ENCODE assay signal across 19 mouse cellular contexts in genomic region chr15:6791648-6792047, GRCm38 (mm10).
"Had no signal": no experiment of that assay in that cellular context is flagged by ENCODE, and none has a peak within 500 bp of the region (broad histone marks: within the 10 kb centered on the region; RNA-seq: fewer than 3 reads in every experiment).

No protein-coding gene starts in this region.

- H3K4me2 ChIP-seq: limb, embryonic 13.5 days; liver, embryonic 12.5 days; liver, embryonic 15.5 days; midbrain, embryonic 11.5 days; stomach, embryonic 15.5 days had no signal

- H3K9ac ChIP-seq: limb, embryonic 13.5 days; liver, embryonic 12.5 days; liver, embryonic 15.5 days; stomach, embryonic 15.5 days had no signal

- DNase-seq: kidney, adult 2 months; kidney, postnatal 25 days; layer of hippocampus, adult 9-11 months; liver; midbrain, embryonic 14.5 days; right cerebral cortex, adult 18-20 months; right cerebral cortex, postnatal 14 days; spleen, adult 18-20 months; thymus, postnatal 25 days had no signal

- H3K4me3 ChIP-seq: layer of hippocampus, adult 2 months; limb, embryonic 10.5 days; limb, embryonic 13.5 days; liver, embryonic 12.5 days; liver, embryonic 15.5 days; megakaryocyte, embryonic 14.5 days; stomach, embryonic 15.5 days had no signal

- H3K27me3 ChIP-seq: limb, embryonic 13.5 days; liver, embryonic 12.5 days; liver, embryonic 15.5 days; megakaryocyte, embryonic 14.5 days; stomach, embryonic 15.5 days had no signal

- H3K4me1 ChIP-seq: limb, embryonic 10.5 days; liver, embryonic 12.5 days; liver, embryonic 15.5 days; megakaryocyte, embryonic 14.5 days; stomach, embryonic 15.5 days had no signal

- ATAC-seq: intestine, postnatal 0 days; liver, embryonic 12.5 days had no signal

- H3K27ac ChIP-seq: kidney, postnatal 0 days; layer of hippocampus, adult 2 months; limb, embryonic 10.5 days; limb, embryonic 13.5 days; liver, embryonic 12.5 days; liver, embryonic 15.5 days; stomach, embryonic 15.5 days had no signal

- H3K9me3 ChIP-seq: limb, embryonic 10.5 days; limb, embryonic 13.5 days; liver, embryonic 12.5 days; liver, embryonic 15.5 days; megakaryocyte, embryonic 14.5 days; stomach, embryonic 15.5 days had no signal
